Mouse (Mus musculus) midbrain, embryonic 13.5 days (tissue): ENCODE measurements at regions not wholly inside any gene's neighbourhood (a gene's known extent, or its start where the extent isn't known, plus 50 kb on each side); places are given as distances from the start of the nearest gene placed in this dataset.

Experiments used
- ATAC-seq: fragments of 200-750 bp; cut with Nextera tagmentation; 2 replicates; pipeline ENCODE4 v1.8.0; 2017; ENCODE audit warnings: mild to moderate bottlenecking, moderate TSS enrichment, moderate library complexity
- H3K27ac ChIP-seq: fragments of 300-500 bp; sonication (generic); 2 replicates; pipeline ENCODE4 v1.5.1; 2015; ENCODE audit warnings: inconsistent platforms, mild to moderate bottlenecking, moderate library complexity
- H3K27me3 ChIP-seq: fragments of 300-500 bp; sonication (generic); 2 replicates; pipeline ENCODE4 v1.6.1; 2015; ENCODE audit warnings: mild to moderate bottlenecking, inconsistent platforms
- H3K36me3 ChIP-seq: fragments of 300-500 bp; sonication (generic); 2 replicates; pipeline ENCODE4 v1.6.1; 2015; ENCODE audit warnings: mild to moderate bottlenecking, inconsistent platforms
- H3K4me1 ChIP-seq: fragments of 300-500 bp; sonication (generic); replicated peaks from 2 replicates; pipeline ENCODE4 v1.6.1; 2015; ENCODE audit warnings: inconsistent platforms
- H3K4me2 ChIP-seq: fragments of 300-500 bp; sonication (generic); replicated peaks from 2 replicates; pipeline ENCODE4 v1.6.1; 2015; ENCODE audit warnings: moderate library complexity, mild to moderate bottlenecking, inconsistent platforms
- H3K4me3 ChIP-seq: fragments of 300-500 bp; sonication (generic); replicated peaks from 2 replicates; pipeline ENCODE4 v1.5.1; 2015; ENCODE audit warnings: mild to moderate bottlenecking, inconsistent platforms
- H3K9ac ChIP-seq: fragments of 300-500 bp; sonication (generic); replicated peaks from 2 replicates; pipeline ENCODE4 v1.6.1; 2015; ENCODE audit warnings: mild to moderate bottlenecking, inconsistent platforms
- H3K9me3 ChIP-seq: fragments of 300-500 bp; sonication (generic); 2 replicates; pipeline ENCODE4 v1.6.1; 2016; ENCODE audit warnings: mild to moderate bottlenecking, inconsistent platforms
- WGBS: fragments of 180-500 bp; shearing (Covaris S2); methylation state at CpG from one replicate; pipeline ENCODE4 v1.1.7; 2015; 5-methylcytosine and 5-hydroxymethylcytosine counted together

GRCm38 (mm10) chr2:124816814-124817213, 251.1 kb upstream of the Slc24a5 start:
- ATAC-seq = no peak
- no peaks in the 10 kb centered on the region for H3K4me1 ChIP-seq
- 81% methylated on average over 2 of the region's 2 CpGs for WGBS

GRCm38 (mm10) chr2:124819846-124820245, 248.1 kb upstream of the Slc24a5 start:
- ATAC-seq = no peak
- Histone ChIP-seq H3K27me3 (no peaks in the 10 kb centered on the region), H3K9ac (no peak overlapping the region), H3K4me2 (no peak overlapping the region), H3K9me3 (no peaks in the 10 kb centered on the region), H3K36me3 (no peaks in the 10 kb centered on the region), H3K4me3 (no peak overlapping the region), H3K4me1 (no peaks in the 10 kb centered on the region), H3K27ac (no peak overlapping the region)
- 63% methylated on average over 6 of the region's 6 CpGs for WGBS

More at GRCm38 (mm10) chr2:124816814-124817213, 251.1 kb upstream of the Slc24a5 start:
- Histone ChIP-seq H3K9ac (no peak overlapping the region), H3K4me3 (no peak overlapping the region), H3K9me3 (no peaks in the 10 kb centered on the region), H3K4me2 (no peak overlapping the region), H3K36me3 (no peaks in the 10 kb centered on the region), H3K27me3 (no peaks in the 10 kb centered on the region), H3K27ac (no peak overlapping the region)

GRCm38 (mm10) chr2:124820821-124821220, 247.1 kb upstream of the Slc24a5 start:
- Histone ChIP-seq H3K4me2 (no peak overlapping the region), H3K9ac (no peak overlapping the region), H3K27me3 (no peaks in the 10 kb centered on the region), H3K4me3 (no peak overlapping the region), H3K27ac (no peak overlapping the region), H3K9me3 (no peaks in the 10 kb centered on the region), H3K4me1 (no peaks in the 10 kb centered on the region), H3K36me3 (no peaks in the 10 kb centered on the region)
- ATAC-seq = no peak
- 86% methylated on average over 9 of the region's 9 CpGs for WGBS

GRCm38 (mm10) chr2:124821366-124821765, 246.6 kb upstream of the Slc24a5 start:
- no peak overlapping the region for H3K4me2 ChIP-seq
- no peaks in the 10 kb centered on the region for H3K27me3 ChIP-seq
- H3K4me3 ChIP-seq = no peak overlapping the region
- no peak for ATAC-seq
- H3K9ac ChIP-seq = no peak overlapping the region
- H3K9me3 ChIP-seq = no peaks in the 10 kb centered on the region
- no peak overlapping the region for H3K27ac ChIP-seq
- WGBS = 86% methylated on average over 4 of the region's 4 CpGs
- H3K4me1 ChIP-seq = no peaks in the 10 kb centered on the region
- H3K36me3 ChIP-seq = no peaks in the 10 kb centered on the region

GRCm38 (mm10) chr2:124848812-124849211, 219.1 kb upstream of the Slc24a5 start:
- no peak overlapping the region for H3K4me3 ChIP-seq
- H3K4me2 ChIP-seq = no peak overlapping the region
- no peaks in the 10 kb centered on the region for H3K27me3 ChIP-seq
- no peaks in the 10 kb centered on the region for H3K4me1 ChIP-seq
- no peak for ATAC-seq
- H3K9me3 ChIP-seq = no peaks in the 10 kb centered on the region
- WGBS = 90% methylated on average over 4 of the region's 4 CpGs
- H3K9ac ChIP-seq = no peak overlapping the region
- no peak overlapping the region for H3K27ac ChIP-seq
- H3K36me3 ChIP-seq = no peaks in the 10 kb centered on the region

- 79% methylated on average over 3 of the region's 3 CpGs for WGBS
These were observed 209.4 kb upstream of the Slc24a5 start for GRCm38 (mm10) chr2:124858504-124858903.

GRCm38 (mm10) chr2:124888209-124888608, 179.7 kb upstream of the Slc24a5 start:
- H3K36me3 ChIP-seq = no peaks in the 10 kb centered on the region
- H3K9me3 ChIP-seq = no peaks in the 10 kb centered on the region
- WGBS = 52% methylated on average over 4 of the region's 4 CpGs
- no peak overlapping the region for H3K4me3 ChIP-seq
- no peak overlapping the region for H3K9ac ChIP-seq
- no peak for ATAC-seq
- H3K27ac ChIP-seq = no peak overlapping the region
- H3K27me3 ChIP-seq = no peaks in the 10 kb centered on the region
- no peaks in the 10 kb centered on the region for H3K4me1 ChIP-seq
- H3K4me2 ChIP-seq = no peak overlapping the region

More at GRCm38 (mm10) chr2:124858504-124858903, 209.4 kb upstream of the Slc24a5 start:
- no peaks in the 10 kb centered on the region for H3K36me3 ChIP-seq
- no peak for ATAC-seq
- no peaks in the 10 kb centered on the region for H3K27me3 ChIP-seq
- H3K4me1 ChIP-seq = no peaks in the 10 kb centered on the region
- H3K9ac ChIP-seq = no peak overlapping the region
- no peak overlapping the region for H3K4me2 ChIP-seq
- no peak overlapping the region for H3K27ac ChIP-seq
- no peaks in the 10 kb centered on the region for H3K9me3 ChIP-seq
- no peak overlapping the region for H3K4me3 ChIP-seq

- Histone ChIP-seq H3K27me3 (no peaks in the 10 kb centered on the region), H3K36me3 (no peaks in the 10 kb centered on the region), H3K27ac (no peak overlapping the region), H3K9ac (no peak overlapping the region), H3K4me1 (no peaks in the 10 kb centered on the region), H3K4me3 (no peak overlapping the region), H3K4me2 (no peak overlapping the region), H3K9me3 (no peaks in the 10 kb centered on the region)
- WGBS = 95% methylated on average over 4 of the region's 4 CpGs
- no peak for ATAC-seq
These were observed 172.9 kb upstream of the Slc24a5 start for GRCm38 (mm10) chr2:124895002-124895401.

- Histone ChIP-seq H3K4me3 (no peak overlapping the region), H3K27ac (no peak overlapping the region), H3K9ac (no peak overlapping the region), H3K4me1 (0 out of 2 replicates have a peak, but pooled peaks cover 3% of the 10 kb centered on the region), H3K4me2 (no peak overlapping the region), H3K9me3 (no peaks in the 10 kb centered on the region), H3K27me3 (no peaks in the 10 kb centered on the region), H3K36me3 (no peaks in the 10 kb centered on the region)
- 90% methylated on average over 4 of the region's 4 CpGs for WGBS
- no peak for ATAC-seq
These were observed 164.4 kb upstream of the Slc24a5 start for GRCm38 (mm10) chr2:124903556-124903955.

GRCm38 (mm10) chr2:124905076-124905475, 162.8 kb upstream of the Slc24a5 start:
- Histone ChIP-seq H3K27me3 (no peaks in the 10 kb centered on the region), H3K4me1 (0 out of 2 replicates have a peak, but pooled peaks cover 3% of the 10 kb centered on the region), H3K4me3 (no peak overlapping the region), H3K27ac (no peak overlapping the region), H3K4me2 (no peak overlapping the region), H3K9me3 (no peaks in the 10 kb centered on the region), H3K9ac (no peak overlapping the region), H3K36me3 (no peaks in the 10 kb centered on the region)
- WGBS = 86% methylated on average over 1 of the region's 1 CpGs
- no peak for ATAC-seq

GRCm38 (mm10) chr2:124918986-124919761, 148.8 kb upstream of the Slc24a5 start:
- Histone ChIP-seq H3K27me3 (no peaks in the 10 kb centered on the region), H3K4me2 (no peak overlapping the region), H3K4me3 (no peak overlapping the region), H3K9me3 (no peaks in the 10 kb centered on the region), H3K9ac (no peak overlapping the region), H3K36me3 (no peaks in the 10 kb centered on the region), H3K27ac (no peak overlapping the region), H3K4me1 (no peaks in the 10 kb centered on the region)
- no peak for ATAC-seq
- WGBS = 71% methylated on average over 7 of the region's 7 CpGs

- H3K9me3 ChIP-seq = no peaks in the 10 kb centered on the region
- H3K4me2 ChIP-seq = no peak overlapping the region
- no peak overlapping the region for H3K27ac ChIP-seq
- H3K4me3 ChIP-seq = no peak overlapping the region
- no peaks in the 10 kb centered on the region for H3K4me1 ChIP-seq
- ATAC-seq = no peak
- H3K36me3 ChIP-seq = no peaks in the 10 kb centered on the region
- no peak overlapping the region for H3K9ac ChIP-seq
- WGBS = 59% methylated on average over 1 of the region's 1 CpGs
- no peaks in the 10 kb centered on the region for H3K27me3 ChIP-seq
These were observed 148.1 kb upstream of the Slc24a5 start for GRCm38 (mm10) chr2:124919762-124920255.

- H3K9me3 ChIP-seq = no peaks in the 10 kb centered on the region
- H3K4me1 ChIP-seq = no peaks in the 10 kb centered on the region
- no peak for ATAC-seq
- H3K4me3 ChIP-seq = no peak overlapping the region
- no peaks in the 10 kb centered on the region for H3K27me3 ChIP-seq
- no peak overlapping the region for H3K4me2 ChIP-seq
- no peak overlapping the region for H3K9ac ChIP-seq
- 87% methylated on average over 2 of the region's 2 CpGs for WGBS
- H3K36me3 ChIP-seq = no peaks in the 10 kb centered on the region
- no peak overlapping the region for H3K27ac ChIP-seq
These were observed 147.7 kb upstream of the Slc24a5 start for GRCm38 (mm10) chr2:124920265-124920664.
